Mouse (Mus musculus) left cerebral cortex, postnatal 10 days (tissue): ENCODE measurements around the gene Cetn4. TPM values are rescaled to one million over a fixed set of nuclear protein-coding genes. Genes with fewer than 3 reads are reported as not detected.

Experiments
- DNase-seq, 2 experiments: peaks; one replicate each; pipeline ENCODE4 v3.0.0; 2021 to 2022; ENCODE audit warnings: low spot score in 2 of 2, mixed read lengths in 1 of 2; ENCODE audit errors: extremely low spot score in 1 of 2
- intact Hi-C: fragments of 180-260 bp; cut with DNase I; formaldehyde crosslinking; loops from one replicate; pipeline ENCODE4 v1.15.1; 2025
- total RNA-seq, 2 experiments: library from RNA; stranded (reverse); gene quantifications; 2 replicates each; pipeline ENCODE4 v1.2.3; 2021

The Cetn4 gene
- 1 to 10 TPM; 4.1 to 4.8 TPM for total RNA-seq

GRCm38 (mm10) chr3:37312370-37312941 lies at the start of gene Cetn4, which contains the start of gene Bbs12:
Gene Cetn4 (minus strand): TSS chr3:37312708.
Gene Bbs12 (plus strand): TSS chr3:37312554.
- intact Hi-C loops, result loop anchor here (5.0 kb wide), 1 partner anchor 105 kb away; the partner anchor contains the start of gene Spata5
- peak; percentile 96 to 97 for DNase-seq

DNA sequence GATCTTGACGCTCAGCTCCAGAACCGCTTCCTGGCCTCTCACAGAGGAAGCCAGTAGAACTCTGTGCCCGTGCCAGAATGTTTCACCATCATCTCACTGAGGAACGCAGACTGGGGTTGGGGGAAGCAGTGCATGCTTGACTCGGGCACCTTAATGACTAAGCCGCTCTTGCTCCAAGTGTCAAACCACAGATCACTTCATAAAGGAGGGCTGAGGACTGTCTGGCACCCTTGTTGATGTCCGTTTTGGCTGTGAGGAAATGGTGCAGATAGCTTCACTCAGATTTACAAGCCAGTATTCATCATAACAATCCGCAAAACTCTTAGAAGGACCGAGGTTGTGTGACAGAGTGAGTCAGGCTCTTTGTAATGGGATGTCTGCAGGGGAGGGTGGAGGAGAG lies 48.2 kb upstream of the Cetn4 start:
- no peak for DNase-seq
- intact Hi-C loops, result no loop called here

GRCm38 (mm10) chr3:37354737-37355136 lies 42.2 kb upstream of the Cetn4 start:
- intact Hi-C loops, result no loop called here
- no peak for DNase-seq

GRCm38 (mm10) chr3:37353951-37354481 lies 41.5 kb upstream of the Cetn4 start:
- DNase-seq, result no peak
- intact Hi-C loops, result no loop called here

- intact Hi-C loops, result no loop called here
- DNase-seq, result no peak
Measured at GRCm38 (mm10) chr3:37350386-37350785, 37.9 kb upstream of the Cetn4 start.

GRCm38 (mm10) chr3:37349166-37349548 lies 36.6 kb upstream of the Cetn4 start:
- no peak for DNase-seq
- intact Hi-C loops, result loop anchor here (5.0 kb wide), 1 partner anchor 63 kb away; no protein-coding TSS in a partner anchor

DNA sequence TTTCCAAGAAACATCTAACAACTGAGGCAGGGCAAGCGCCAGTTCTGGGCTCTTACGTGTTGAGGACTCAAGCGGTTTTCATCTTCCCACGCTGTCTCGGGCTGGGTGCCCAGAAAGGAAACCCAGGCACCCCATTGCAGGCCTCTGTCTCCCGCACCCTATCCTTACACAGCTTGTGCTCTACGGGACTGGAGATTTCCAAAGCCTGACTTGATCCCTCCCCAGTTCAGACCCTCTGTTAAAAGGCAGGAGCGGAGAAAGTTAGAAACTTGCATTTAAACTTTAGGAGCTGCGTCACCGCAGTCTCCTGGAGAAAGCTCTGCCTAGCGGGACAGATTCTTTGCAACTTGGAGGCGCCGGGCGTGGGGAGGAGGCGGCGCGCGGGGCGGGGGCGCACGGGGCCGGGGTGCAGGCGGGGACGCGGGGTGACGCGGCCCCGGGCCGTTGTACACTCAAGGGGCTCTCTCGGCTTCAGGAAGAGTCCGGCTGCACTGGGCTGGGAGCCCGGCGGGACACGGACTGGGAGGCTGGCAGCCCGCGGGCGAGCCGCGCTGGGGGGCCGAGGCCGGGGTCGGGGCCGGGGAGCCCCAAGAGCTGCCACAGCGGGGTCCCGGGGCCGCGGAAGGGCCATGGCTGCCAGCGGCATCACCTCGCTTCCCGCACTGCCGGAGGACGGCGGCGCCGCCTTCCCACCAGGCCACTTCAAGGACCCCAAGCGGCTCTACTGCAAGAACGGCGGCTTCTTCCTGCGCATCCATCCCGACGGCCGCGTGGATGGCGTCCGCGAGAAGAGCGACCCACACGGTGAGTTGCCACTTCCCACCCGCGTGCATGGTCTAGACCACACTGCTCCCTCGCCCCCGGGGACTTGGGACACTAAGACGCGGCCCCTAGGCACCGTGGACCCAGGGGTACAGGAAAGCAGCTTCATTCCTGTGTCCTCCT lies 36.0 kb upstream of the Cetn4 start, which contains the start of gene Fgf2:
Fgf2 (plus strand) TSS at position 126 of the 945 bp plus-strand sequence.
- peak; percentile 8 to 47 for DNase-seq
- intact Hi-C loops, result loop anchor here (5.0 kb wide), 1 partner anchor 64 kb away; no protein-coding TSS in a partner anchor

GRCm38 (mm10) chr3:37347671-37348070 lies 35.2 kb upstream of the Cetn4 start:
- DNase-seq, result no peak
- intact Hi-C loops, result loop anchor here (5.0 kb wide), 1 partner anchor 65 kb away; no protein-coding TSS in a partner anchor

GRCm38 (mm10) chr3:37342811-37343210 lies 30.3 kb upstream of the Cetn4 start:
- no peak for DNase-seq
- intact Hi-C loops, result no loop called here

- intact Hi-C loops, result no loop called here
- DNase-seq, result peak in 1 of 2 experiments; percentile 27
Measured at GRCm38 (mm10) chr3:37341110-37341509, 28.6 kb upstream of the Cetn4 start.

- intact Hi-C loops, result no loop called here
Measured at GRCm38 (mm10) chr3:37334053-37334452, 21.5 kb upstream of the Cetn4 start.

DNA sequence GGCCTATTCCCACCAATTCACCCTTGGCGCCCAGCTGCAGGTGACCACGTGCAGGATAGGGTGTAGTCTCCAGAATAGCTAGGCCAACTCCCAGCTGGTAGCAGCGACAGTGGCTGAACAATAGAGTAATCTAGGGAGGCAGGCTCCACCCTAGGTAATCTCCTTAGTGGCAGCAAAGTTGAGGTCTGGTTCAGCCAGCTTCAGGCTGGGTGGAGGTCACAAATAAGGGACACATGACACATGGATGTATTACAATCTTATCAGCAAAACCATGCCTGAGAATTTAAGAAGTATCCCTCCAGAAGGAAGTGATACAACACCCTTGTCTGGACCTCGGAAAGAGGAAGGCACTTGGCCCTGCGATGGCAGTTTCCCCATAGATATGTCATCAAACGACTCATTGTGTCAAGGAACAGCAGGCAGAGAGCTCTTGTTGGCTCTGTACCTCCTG lies 19.5 kb upstream of the Cetn4 start:
- intact Hi-C loops, result no loop called here
- DNase-seq, result no peak

More at GRCm38 (mm10) chr3:37334053-37334452, 21.5 kb upstream of the Cetn4 start:
- no peak for DNase-seq

DNA sequence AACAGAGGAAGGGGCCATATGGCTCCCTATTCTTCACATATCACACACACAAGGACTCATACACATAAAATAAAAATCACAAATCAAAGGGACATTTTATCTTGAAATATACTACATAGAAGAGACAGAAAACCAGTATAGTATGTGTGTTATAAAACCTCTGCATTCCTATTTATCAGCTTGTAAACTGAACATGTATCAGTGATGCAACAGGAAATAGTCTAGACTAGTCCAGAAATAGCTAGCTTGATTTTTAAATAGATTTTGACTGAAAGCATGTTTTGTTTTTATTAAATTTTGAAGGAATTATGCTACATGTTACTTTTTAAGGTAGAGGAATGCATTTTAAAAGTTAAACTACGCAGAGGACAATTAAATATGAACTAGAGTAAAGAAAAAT lies 17.5 kb upstream of the Cetn4 start:
- no peak for DNase-seq
- intact Hi-C loops, result no loop called here

GRCm38 (mm10) chr3:37328489-37328888 lies 16.0 kb upstream of the Cetn4 start:
- intact Hi-C loops, result no loop called here
- DNase-seq, result no peak

GRCm38 (mm10) chr3:37326627-37327026 lies 14.1 kb upstream of the Cetn4 start:
- no peak for DNase-seq

DNA sequence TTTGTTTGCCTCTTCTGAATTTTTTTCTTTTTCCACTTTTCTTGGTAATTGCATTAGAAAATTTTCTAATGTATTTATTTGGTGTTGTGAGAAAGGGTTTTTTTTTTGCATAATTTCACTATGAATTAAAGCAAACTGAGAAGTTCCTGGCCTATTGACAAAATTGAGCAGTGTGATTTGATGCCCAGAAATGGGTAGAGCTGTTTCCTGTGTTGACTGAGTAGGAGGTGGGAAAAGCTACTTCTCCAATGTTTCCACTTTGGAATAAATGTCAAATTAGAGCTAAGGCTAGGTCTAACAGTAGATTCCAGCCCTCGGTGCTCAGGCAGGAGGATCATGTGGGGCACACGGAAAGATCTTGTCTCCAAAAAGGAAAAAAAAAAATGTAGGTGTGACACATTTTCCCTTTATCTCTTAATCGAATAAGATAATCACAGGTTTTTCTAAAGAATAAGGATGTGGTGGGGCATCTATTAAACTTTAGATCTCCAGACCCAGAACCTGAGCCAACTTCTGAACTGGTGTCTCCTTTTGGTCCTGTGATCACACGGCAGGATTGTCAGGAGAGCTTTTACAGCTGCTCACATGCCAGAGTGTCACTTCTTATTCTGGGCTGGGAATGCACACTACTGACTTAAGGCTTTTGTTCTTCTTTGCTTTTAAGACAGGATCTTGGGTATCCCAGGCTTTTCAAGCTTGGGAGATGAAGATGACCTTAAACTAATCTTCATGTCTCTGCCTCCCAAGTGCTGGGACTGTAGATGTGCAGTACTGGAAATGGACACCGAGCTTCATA lies 13.0 kb upstream of the Cetn4 start:
- DNase-seq, result no peak
- intact Hi-C loops, result no loop called here

More at GRCm38 (mm10) chr3:37326627-37327026, 14.1 kb upstream of the Cetn4 start:
- intact Hi-C loops, result no loop called here

GRCm38 (mm10) chr3:37324310-37324709 lies 11.8 kb upstream of the Cetn4 start:
- no peak for DNase-seq
- intact Hi-C loops, result loop anchor here (5.0 kb wide), 1 partner anchor 88 kb away; no protein-coding TSS in a partner anchor

DNA sequence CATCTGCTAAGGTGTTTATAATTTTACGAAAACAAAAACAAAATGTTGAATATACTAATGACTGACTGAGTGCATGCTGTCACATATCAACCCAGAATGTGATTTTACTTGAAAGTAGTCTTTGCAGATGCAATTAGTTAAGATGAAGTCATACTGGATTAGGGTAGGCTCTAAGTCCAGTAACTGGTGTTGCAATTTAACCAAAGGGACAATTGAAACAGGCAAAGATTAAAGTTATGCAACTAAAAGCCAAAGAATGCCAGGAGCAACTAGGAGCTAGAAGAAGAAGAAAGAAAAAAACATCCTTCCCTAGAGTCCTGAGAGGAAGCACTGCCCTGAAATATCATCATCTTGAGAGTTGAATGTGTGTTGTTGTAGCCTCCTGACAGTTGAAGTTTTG lies 3.7 kb upstream of the Cetn4 start:
- DNase-seq, result no peak

More for the DNA sequence above, 3.7 kb upstream of the Cetn4 start:
- intact Hi-C loops, result no loop called here
